Mouse (Mus musculus) heart, postnatal 0 days (tissue): ENCODE results near the gene Tmem87b.

Experiments used
- CTCF ChIP-seq: IDR thresholded peaks from 2 replicates; pipeline ENCODE4 v1.5.1; 2016; ENCODE audit warnings: antibody characterized with exemption, control low read depth, low read depth
- EP300 ChIP-seq: IDR thresholded peaks from 2 replicates; pipeline ENCODE4 v1.6.1; 2016; ENCODE audit warnings: antibody characterized with exemption, low read depth

DNA sequence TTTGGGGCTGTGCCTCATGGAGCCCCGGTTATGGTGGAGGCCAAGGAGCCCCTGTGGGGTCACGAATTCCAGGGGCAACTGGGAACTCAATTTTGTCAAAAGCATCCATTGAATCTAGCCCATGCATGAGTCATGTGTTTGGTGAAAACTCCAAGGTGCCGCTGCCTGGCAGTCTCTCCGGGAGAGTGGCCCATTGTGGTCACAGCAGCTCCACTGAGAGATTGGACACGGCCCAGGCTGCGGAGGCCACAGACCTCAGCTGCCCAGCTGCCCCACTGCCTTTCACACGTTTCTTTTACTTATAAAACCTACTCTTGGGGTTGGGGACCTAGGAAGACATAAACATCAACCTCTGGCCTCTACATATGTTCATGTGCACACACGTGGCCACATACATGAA, 57.6 kb downstream of the Tmem87b start:
- TF ChIP-seq CTCF (no peak), EP300 (no peak)
